Mouse (Mus musculus) stomach, embryonic 14.5 days (tissue): Measurements from ENCODE around the gene Snx25. TPM values are rescaled to one million over a fixed set of nuclear protein-coding genes. Genes with fewer than 3 reads are reported as not detected.
"Not testable (repeated sequence)": the region's sequence is repeated elsewhere in the genome, so short reads cannot be mapped to it uniquely, and the experiment has no call there.

Source experiments
- ATAC-seq: fragments of 200-750 bp; cut with Nextera tagmentation; 2 replicates; pipeline ENCODE4 v1.8.0; 2017; ENCODE audit warnings: low read depth, moderate TSS enrichment; ENCODE audit not compliant: insufficient number of reproducible peaks, insufficient read depth, low FRiP score
- H3K27ac ChIP-seq: fragments of 300-500 bp; sonication (generic); 2 replicates; pipeline ENCODE4 v1.5.1; 2014; ENCODE audit warnings: mild to moderate bottlenecking, low read length, moderate library complexity, mixed read lengths
- H3K27me3 ChIP-seq: fragments of 300-500 bp; sonication (generic); 2 replicates; pipeline ENCODE4 v1.6.1; 2014; ENCODE audit warnings: low read length, control low read depth, mixed read lengths; ENCODE audit not compliant: control insufficient read depth, insufficient read depth
- H3K36me3 ChIP-seq: fragments of 300-500 bp; sonication (generic); 2 replicates; pipeline ENCODE4 v1.6.1; 2014; ENCODE audit warnings: mild to moderate bottlenecking, control low read depth, low read length, moderate library complexity, mixed read lengths; ENCODE audit not compliant: control insufficient read depth, insufficient read depth
- H3K4me1 ChIP-seq: fragments of 300-500 bp; sonication (generic); 2 replicates; pipeline ENCODE4 v1.6.1; 2014; ENCODE audit warnings: low read length, control low read depth, mixed read lengths; ENCODE audit not compliant: control insufficient read depth, insufficient read depth
- H3K4me2 ChIP-seq: fragments of 300-500 bp; sonication (generic); replicated peaks from 2 replicates; pipeline ENCODE4 v1.6.1; 2014; ENCODE audit warnings: low read depth, low read length, control low read depth
- H3K4me3 ChIP-seq: fragments of 300-500 bp; sonication (generic); 2 replicates; pipeline ENCODE4 v1.5.1; 2014; ENCODE audit warnings: low read depth, low read length, control low read depth
- H3K9ac ChIP-seq: fragments of 300-500 bp; sonication (generic); replicated peaks from 2 replicates; pipeline ENCODE4 v1.6.1; 2014; ENCODE audit warnings: low read depth, mild to moderate bottlenecking, control low read depth, low read length, moderate library complexity, mixed read lengths
- H3K9me3 ChIP-seq: fragments of 300-500 bp; sonication (generic); 2 replicates; pipeline ENCODE4 v1.6.1; 2016; ENCODE audit warnings: low read depth, low read length, control low read depth; ENCODE audit not compliant: control insufficient read depth
- WGBS: fragments of 180-500 bp; shearing (Covaris S2); extraction: QIAGEN DNeasy Blood & Tissue Kit; methylation state at CpG from one replicate; pipeline ENCODE4 v1.1.7; 2014; 5-methylcytosine and 5-hydroxymethylcytosine counted together
- polyA plus RNA-seq: library from polyadenylated mRNA; unstranded; fragments of >200 nt; fragmentation: Nextera tagmentation; extraction: Ambion mirVana; gene quantifications from 2 replicates; pipeline ENCODE4 v1.2.1, GENCODE M21; 2014

Gene Snx25
- polyA plus RNA-seq, 1 experiment from 2014 or later: 8.8 TPM

- no peaks in the 10 kb centered on the region for H3K9me3 ChIP-seq
- H3K9ac ChIP-seq: no peak overlapping the region
- no peaks in the 10 kb centered on the region for H3K4me1 ChIP-seq
- H3K27ac ChIP-seq: no peak overlapping the region
- H3K36me3 ChIP-seq: no peaks in the 10 kb centered on the region; the same call in 1 of the 2 replicates
- ATAC-seq: no peak
- WGBS: 95% methylated on average over 3 of the region's 3 CpGs
- H3K27me3 ChIP-seq: no peaks in the 10 kb centered on the region
- H3K4me2 ChIP-seq: no peak overlapping the region
- no peak overlapping the region for H3K4me3 ChIP-seq
Measured at GRCm38 (mm10) chr8:46119176-46119575, 32.8 kb downstream of the Snx25 start.

- H3K36me3 ChIP-seq: no peaks in the 10 kb centered on the region; the same call in 1 of the 2 replicates
- no peak overlapping the region for H3K27ac ChIP-seq
- H3K4me2 ChIP-seq: no peak overlapping the region
- ATAC-seq: no peak
- no peaks in the 10 kb centered on the region for H3K27me3 ChIP-seq
- H3K4me1 ChIP-seq: no peaks in the 10 kb centered on the region
- no peaks in the 10 kb centered on the region for H3K9me3 ChIP-seq
- WGBS: 88% methylated on average over 3 of the region's 3 CpGs
- H3K4me3 ChIP-seq: no peak overlapping the region
- H3K9ac ChIP-seq: no peak overlapping the region
Measured at GRCm38 (mm10) chr8:46117172-46117571, 34.8 kb downstream of the Snx25 start.

GRCm38 (mm10) chr8:46113421-46114170, 38.4 kb downstream of the Snx25 start:
- not testable (repeated sequence) for H3K4me1 ChIP-seq, ATAC-seq, H3K27me3 ChIP-seq

GRCm38 (mm10) chr8:46107690-46108089, 44.3 kb downstream of the Snx25 start:
- Histone ChIP-seq H3K4me1 (no peaks in the 10 kb centered on the region), H3K27me3 (no peaks in the 10 kb centered on the region), H3K9me3 (no peaks in the 10 kb centered on the region), H3K9ac (no peak overlapping the region), H3K27ac (no peak overlapping the region), H3K4me3 (no peak overlapping the region), H3K36me3 (peaks cover 4% of the 10 kb centered on the region; the same call in 1 of the 2 replicates), H3K4me2 (no peak overlapping the region)
- no peak for ATAC-seq

More at GRCm38 (mm10) chr8:46113421-46114170, 38.4 kb downstream of the Snx25 start:
- not testable (repeated sequence) for H3K36me3 ChIP-seq, H3K4me3 ChIP-seq, H3K9me3 ChIP-seq, H3K9ac ChIP-seq, H3K4me2 ChIP-seq, H3K27ac ChIP-seq

GRCm38 (mm10) chr8:46103434-46103833, 48.5 kb downstream of the Snx25 start:
- ATAC-seq: no peak
- H3K36me3 ChIP-seq: peaks cover 4% of the 10 kb centered on the region; the same call in 1 of the 2 replicates
- no peaks in the 10 kb centered on the region for H3K4me1 ChIP-seq
- no peak overlapping the region for H3K4me2 ChIP-seq
- H3K27ac ChIP-seq: no peak overlapping the region
- 94% methylated on average over 11 of the region's 11 CpGs for WGBS
- H3K9me3 ChIP-seq: peaks cover 5% of the 10 kb centered on the region; the same call in 1 of the 2 replicates
- no peaks in the 10 kb centered on the region for H3K27me3 ChIP-seq
- H3K9ac ChIP-seq: no peak overlapping the region
- no peak overlapping the region for H3K4me3 ChIP-seq

GRCm38 (mm10) chr8:46092667-46093360, 59.1 kb downstream of the Snx25 start:
- Histone ChIP-seq H3K4me2 (no peak overlapping the region), H3K36me3 (no peaks in the 10 kb centered on the region; the same call in 1 of the 2 replicates), H3K9ac (no peak overlapping the region), H3K4me1 (no peaks in the 10 kb centered on the region), H3K27ac (no peak overlapping the region), H3K9me3 (no peaks in the 10 kb centered on the region), H3K4me3 (no peak overlapping the region), H3K27me3 (no peaks in the 10 kb centered on the region)
- WGBS: 76% methylated on average over 6 of the region's 6 CpGs
- ATAC-seq: no peak

GRCm38 (mm10) chr8:46083141-46083540, 68.8 kb downstream of the Snx25 start:
- no peak for ATAC-seq
- H3K4me1 ChIP-seq: no peaks in the 10 kb centered on the region
- no peaks in the 10 kb centered on the region for H3K27me3 ChIP-seq
- H3K9me3 ChIP-seq: no peaks in the 10 kb centered on the region
- no peak overlapping the region for H3K27ac ChIP-seq
- H3K4me2 ChIP-seq: no peak overlapping the region
- H3K4me3 ChIP-seq: no peak overlapping the region
- H3K36me3 ChIP-seq: no peaks in the 10 kb centered on the region; the same call in 1 of the 2 replicates
- H3K9ac ChIP-seq: no peak overlapping the region
- WGBS: 73% methylated on average over 5 of the region's 5 CpGs

GRCm38 (mm10) chr8:46081030-46081429, 70.9 kb downstream of the Snx25 start:
- no peaks in the 10 kb centered on the region for H3K27me3 ChIP-seq
- H3K36me3 ChIP-seq: no peaks in the 10 kb centered on the region; the same call in 1 of the 2 replicates
- ATAC-seq: no peak
- WGBS: 80% methylated on average over 2 of the region's 2 CpGs
- H3K9ac ChIP-seq: no peak overlapping the region
- H3K9me3 ChIP-seq: no peaks in the 10 kb centered on the region
- H3K27ac ChIP-seq: no peak overlapping the region
- no peak overlapping the region for H3K4me3 ChIP-seq
- H3K4me2 ChIP-seq: no peak overlapping the region
- H3K4me1 ChIP-seq: no peaks in the 10 kb centered on the region
